Mouse (Mus musculus) heart, adult 18-20 months (tissue): ENCODE results near the gene Fam163a. TPM values are rescaled to one million over a fixed set of nuclear protein-coding genes. Genes with fewer than 3 reads are reported as not detected.
"Not testable (repeated sequence)": the region's sequence is repeated elsewhere in the genome, so short reads cannot be mapped to it uniquely, and the experiment has no call there.

Experiments used
- DNase-seq, 2 experiments: peaks; one replicate each; pipeline ENCODE4 v3.0.0; 2021 to 2022; ENCODE audit warnings: mixed read lengths in 1 of 2
- total RNA-seq, 2 experiments: library from RNA; stranded (reverse); gene quantifications; 2 replicates each; pipeline ENCODE4 v1.2.3; 2021

Fam163a gene
- total RNA-seq, 2 experiments from 2014 or later = 0.07 TPM; not detected in 1

GRCm38 (mm10) chr1:156084603-156085002, 120.2 kb downstream of the Fam163a start:
- DNase-seq = no peak

GRCm38 (mm10) chr1:156077655-156078054, 127.2 kb downstream of the Fam163a start:
- no peak for DNase-seq

GRCm38 (mm10) chr1:156076474-156076873, 128.4 kb downstream of the Fam163a start:
- DNase-seq = no peak

GRCm38 (mm10) chr1:156074575-156074974, 130.3 kb downstream of the Fam163a start:
- peak in 1 of 2 experiments; percentile 12 for DNase-seq

- no peak for DNase-seq
Observed at GRCm38 (mm10) chr1:156073169-156073821, 131.5 kb downstream of the Fam163a start.

GRCm38 (mm10) chr1:156070106-156070505, 134.7 kb downstream of the Fam163a start:
- no peak for DNase-seq

- no peak for DNase-seq
Observed at GRCm38 (mm10) chr1:156066133-156066532, 138.7 kb downstream of the Fam163a start.

- DNase-seq = no peak
Observed at GRCm38 (mm10) chr1:156062193-156062592, 142.6 kb downstream of the Fam163a start.

GRCm38 (mm10) chr1:156058207-156058606, 146.6 kb downstream of the Fam163a start:
- DNase-seq = no peak

- peak in 1 of 2 experiments; percentile 30 for DNase-seq
Observed at GRCm38 (mm10) chr1:156046688-156047087, 158.1 kb downstream of the Fam163a start.

GRCm38 (mm10) chr1:156044211-156044611, 160.6 kb downstream of the Fam163a start:
- DNase-seq = no peak

- DNase-seq = peak; percentile 50 to 69
Observed at GRCm38 (mm10) chr1:156043027-156043426, 161.8 kb downstream of the Fam163a start.

- DNase-seq = no peak
Observed at GRCm38 (mm10) chr1:156042481-156042880, 162.3 kb downstream of the Fam163a start.

GRCm38 (mm10) chr1:156041451-156042241, 163.2 kb downstream of the Fam163a start:
- no peak for DNase-seq

GRCm38 (mm10) chr1:156040731-156041401, 164.0 kb downstream of the Fam163a start:
- DNase-seq = peak; percentile 95 to 96

GRCm38 (mm10) chr1:156039989-156040388, 164.8 kb downstream of the Fam163a start:
- not testable (repeated sequence) for DNase-seq

- peak; percentile 62 to 76 for DNase-seq
Observed at GRCm38 (mm10) chr1:156037144-156037583, 167.7 kb downstream of the Fam163a start.

GRCm38 (mm10) chr1:156035930-156036737, 168.7 kb downstream of the Fam163a start, which contains the start of gene Tor1aip1:
Tor1aip1 (minus strand) TSS chr1:156036480.
- DNase-seq = peak; percentile 99

GRCm38 (mm10) chr1:156035269-156035929, 169.4 kb downstream of the Fam163a start, which contains the start of gene Tor1aip2:
Tor1aip2 (plus strand) TSS chr1:156035403.
- peak in 1 of 2 experiments; percentile 80 for DNase-seq

- no peak for DNase-seq
Observed at GRCm38 (mm10) chr1:156034661-156035060, 170.2 kb downstream of the Fam163a start.

GRCm38 (mm10) chr1:156033921-156034320, 170.9 kb downstream of the Fam163a start:
- DNase-seq = no peak
